Mouse (Mus musculus): ENCODE results near the gene Wfdc21. TPM values are rescaled to one million over a fixed set of nuclear protein-coding genes. Genes with fewer than 3 reads are reported as not detected.

Wfdc21 gene
- polyA plus RNA-seq, 2 experiments = not detected

DNA sequence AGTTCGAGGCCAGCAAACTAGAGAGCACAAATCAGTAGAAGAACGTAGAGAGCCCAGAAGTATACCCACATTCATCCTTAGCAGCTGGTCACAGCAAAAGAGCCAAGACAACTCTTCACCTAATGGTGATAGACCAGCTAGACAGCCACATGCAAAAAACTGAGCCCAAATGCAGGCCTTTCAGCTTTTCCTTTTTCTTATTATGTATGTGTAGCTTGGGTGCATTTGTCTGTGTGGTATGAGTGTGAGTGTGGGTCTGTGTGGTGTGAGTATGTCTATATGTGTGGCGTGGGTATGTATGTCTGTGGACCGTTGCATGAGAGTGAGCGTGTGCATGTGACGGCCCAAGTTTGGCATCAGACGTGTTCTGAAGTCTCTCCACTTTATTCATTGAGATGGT lies 24.3 kb downstream of the Wfdc21 start:
- H3K9me3 ChIP-seq (ENCODE audit: control insufficient read depth, low read length) = no peaks in the 10 kb centered on the region
- DNase-seq (ENCODE audit: low spot score) (no peak), ATAC-seq (ENCODE audit: low FRiP score, low read depth) (no peak)
- H3K4me1 ChIP-seq (ENCODE audit: control insufficient read depth, insufficient read depth, low read length) = no peaks in the 10 kb centered on the region
- H3K36me3 ChIP-seq (ENCODE audit: control insufficient read depth, insufficient read depth, low read length) = peaks cover 93% of the 10 kb centered on the region
- H3K9ac ChIP-seq (ENCODE audit: low read depth, low read length, severe bottlenecking) = no peak overlapping the region
- TF ChIP-seq POLR2A (IDR thresholded peaks at IDR 0.05; ENCODE audit: borderline replicate concordance, extremely low read depth, insufficient read depth, insufficient read length) = no peak
- H3K4me3 ChIP-seq (replicated peaks; ENCODE audit: low read length) = no peak overlapping the region
- H3K27me3 ChIP-seq (ENCODE audit: control insufficient read depth, insufficient read depth, low read length) = no peaks in the 10 kb centered on the region
- H3K4me2 ChIP-seq (replicated peaks; ENCODE audit: low read depth, low read length, severe bottlenecking) = no peak overlapping the region
- H3K27ac ChIP-seq (replicated peaks; ENCODE audit: low read depth, low read length) = no peak overlapping the region
- 92% methylated on average over 7 of the region's 7 CpGs for WGBS

DNA sequence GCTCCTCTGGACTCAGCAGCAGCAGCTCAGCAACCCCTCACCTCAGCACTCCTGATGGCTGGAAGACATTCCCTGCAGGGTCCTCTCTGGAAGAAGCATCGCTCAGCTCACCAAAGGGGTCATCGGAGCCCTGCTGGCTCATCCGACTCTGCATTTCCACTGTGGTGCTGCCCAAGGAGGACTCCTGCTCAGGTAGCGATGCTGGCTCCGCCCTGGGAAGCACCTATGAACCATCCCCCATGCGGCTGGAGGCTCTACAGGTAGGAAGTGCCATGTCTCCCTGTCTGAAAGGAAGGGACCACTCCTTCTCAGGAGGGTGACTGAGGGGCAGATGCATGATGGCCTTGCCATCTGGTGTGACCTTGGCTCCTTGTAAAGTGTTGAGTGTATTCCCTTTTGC lies 25.6 kb downstream of the Wfdc21 start:
- ATAC-seq (ENCODE audit: low FRiP score, low read depth) (no peak), DNase-seq (ENCODE audit: low spot score) (no peak)
- H3K4me1 ChIP-seq (ENCODE audit: control insufficient read depth, insufficient read depth, low read length) = no peaks in the 10 kb centered on the region
- no peak overlapping the region for H3K4me2 ChIP-seq (replicated peaks; ENCODE audit: low read depth, low read length, severe bottlenecking)
- no peaks in the 10 kb centered on the region for H3K9me3 ChIP-seq (ENCODE audit: control insufficient read depth, low read length)
- TF ChIP-seq POLR2A (IDR thresholded peaks at IDR 0.05; ENCODE audit: borderline replicate concordance, extremely low read depth, insufficient read depth, insufficient read length) = no peak
- 94% methylated on average over 6 of the region's 6 CpGs for WGBS
- H3K27ac ChIP-seq (replicated peaks; ENCODE audit: low read depth, low read length) = no peak overlapping the region
- no peaks in the 10 kb centered on the region for H3K27me3 ChIP-seq (ENCODE audit: control insufficient read depth, insufficient read depth, low read length)
- no peak overlapping the region for H3K9ac ChIP-seq (ENCODE audit: low read depth, low read length, severe bottlenecking)
- no peak overlapping the region for H3K4me3 ChIP-seq (replicated peaks; ENCODE audit: low read length)
- peaks cover 94% of the 10 kb centered on the region for H3K36me3 ChIP-seq (ENCODE audit: control insufficient read depth, insufficient read depth, low read length)

DNA sequence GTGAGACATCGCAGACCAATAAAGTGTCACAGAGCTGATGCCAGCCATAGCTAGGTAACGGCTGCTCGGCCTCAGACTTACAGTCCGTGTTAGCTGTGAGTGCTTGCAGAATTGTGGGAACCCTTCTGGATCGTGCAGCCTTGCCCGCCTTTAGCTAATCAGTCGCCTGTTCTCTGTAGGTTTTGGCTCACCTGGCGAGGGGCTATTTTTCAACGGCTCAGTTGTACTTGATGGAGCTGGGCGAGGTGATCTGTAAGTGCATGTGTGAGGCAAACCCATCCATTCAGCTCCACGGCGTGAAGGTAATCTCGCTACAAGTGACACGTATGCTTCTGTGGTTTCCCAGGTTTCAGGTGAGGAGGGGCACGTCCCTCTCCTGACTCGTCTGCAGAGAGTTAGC lies 27.0 kb downstream of the Wfdc21 start:
- H3K4me3 ChIP-seq (replicated peaks; ENCODE audit: low read length) = no peak overlapping the region
- H3K9ac ChIP-seq (ENCODE audit: low read depth, low read length, severe bottlenecking) = no peak overlapping the region
- no peaks in the 10 kb centered on the region for H3K27me3 ChIP-seq (ENCODE audit: control insufficient read depth, insufficient read depth, low read length)
- peaks cover 93% of the 10 kb centered on the region for H3K36me3 ChIP-seq (ENCODE audit: control insufficient read depth, insufficient read depth, low read length)
- 90% methylated on average over 16 of the region's 16 CpGs for WGBS
- TF ChIP-seq POLR2A (IDR thresholded peaks at IDR 0.05; ENCODE audit: borderline replicate concordance, extremely low read depth, insufficient read depth, insufficient read length) = no peak
- no peak for DNase-seq (ENCODE audit: low spot score)
- H3K27ac ChIP-seq (replicated peaks; ENCODE audit: low read depth, low read length) = no peak overlapping the region
- H3K9me3 ChIP-seq (ENCODE audit: control insufficient read depth, low read length) = no peaks in the 10 kb centered on the region
- H3K4me1 ChIP-seq (ENCODE audit: control insufficient read depth, insufficient read depth, low read length) = no peaks in the 10 kb centered on the region
- ATAC-seq (ENCODE audit: low FRiP score, low read depth) = no peak
- H3K4me2 ChIP-seq (replicated peaks; ENCODE audit: low read depth, low read length, severe bottlenecking) = no peak overlapping the region

DNA sequence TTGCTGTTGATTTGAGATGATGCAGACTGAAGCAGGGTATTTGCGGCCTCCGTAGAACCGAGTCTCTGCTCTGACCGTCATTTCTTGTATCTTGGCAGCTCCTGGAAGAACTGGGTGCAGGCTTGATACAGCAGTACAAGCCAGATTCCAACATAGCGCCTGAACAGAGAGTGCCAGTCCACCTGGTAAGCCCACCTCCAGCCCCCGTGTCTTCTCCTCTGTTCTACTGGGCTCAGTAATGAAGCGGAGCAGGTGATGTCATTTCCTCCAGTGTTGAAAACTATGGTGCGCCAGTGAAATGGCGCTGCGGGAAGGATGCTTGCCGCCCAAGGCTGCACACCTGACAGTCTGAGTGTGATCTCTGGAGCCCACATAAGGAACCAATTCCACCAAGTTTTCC lies 27.6 kb downstream of the Wfdc21 start:
- H3K36me3 ChIP-seq (ENCODE audit: control insufficient read depth, insufficient read depth, low read length) = peaks cover 93% of the 10 kb centered on the region

DNA sequence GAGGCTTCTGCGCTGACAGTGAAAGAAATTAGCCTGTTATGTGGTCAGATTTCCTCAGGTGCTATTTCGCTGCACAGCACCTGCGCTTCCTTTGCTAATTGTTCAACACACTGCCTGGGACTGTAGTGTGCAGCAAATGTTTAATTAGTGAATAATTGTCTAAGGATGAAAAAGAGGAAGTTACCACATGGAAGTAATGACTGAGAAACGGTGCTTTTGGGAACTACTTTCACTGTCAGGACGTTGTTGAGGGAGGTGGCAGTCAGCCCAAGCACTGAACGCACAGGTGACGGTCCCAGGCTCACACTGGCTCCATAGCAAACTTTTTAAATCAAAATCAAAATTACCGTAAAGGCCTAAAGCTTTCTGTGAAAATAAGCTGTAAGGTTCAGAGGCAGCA lies 30.1 kb downstream of the Wfdc21 start:
- no peak for TF ChIP-seq POLR2A (IDR thresholded peaks at IDR 0.05; ENCODE audit: borderline replicate concordance, extremely low read depth, insufficient read depth, insufficient read length)
- H3K27ac ChIP-seq (replicated peaks; ENCODE audit: low read depth, low read length) = no peak overlapping the region
- 91% methylated on average over 8 of the region's 8 CpGs for WGBS
- H3K27me3 ChIP-seq (ENCODE audit: control insufficient read depth, insufficient read depth, low read length) = no peaks in the 10 kb centered on the region
- no peak overlapping the region for H3K4me2 ChIP-seq (replicated peaks; ENCODE audit: low read depth, low read length, severe bottlenecking)
- H3K36me3 ChIP-seq (ENCODE audit: control insufficient read depth, insufficient read depth, low read length) = peaks cover 96% of the 10 kb centered on the region
- no peak overlapping the region for H3K4me3 ChIP-seq (replicated peaks; ENCODE audit: low read length)
- H3K4me1 ChIP-seq (ENCODE audit: control insufficient read depth, insufficient read depth, low read length) = no peaks in the 10 kb centered on the region
- ATAC-seq (ENCODE audit: low FRiP score, low read depth) (no peak), DNase-seq (ENCODE audit: low spot score) (no peak)
- H3K9ac ChIP-seq (ENCODE audit: low read depth, low read length, severe bottlenecking) = no peak overlapping the region
- no peaks in the 10 kb centered on the region for H3K9me3 ChIP-seq (ENCODE audit: control insufficient read depth, low read length)

More for the DNA sequence above, 27.6 kb downstream of the Wfdc21 start:
- H3K27ac ChIP-seq (replicated peaks; ENCODE audit: low read depth, low read length) = no peak overlapping the region
- TF ChIP-seq POLR2A (IDR thresholded peaks at IDR 0.05; ENCODE audit: borderline replicate concordance, extremely low read depth, insufficient read depth, insufficient read length) = no peak
- ATAC-seq (ENCODE audit: low FRiP score, low read depth) = no peak
- no peak for DNase-seq (ENCODE audit: low spot score)
- H3K4me1 ChIP-seq (ENCODE audit: control insufficient read depth, insufficient read depth, low read length) = no peaks in the 10 kb centered on the region
- 92% methylated on average over 11 of the region's 11 CpGs for WGBS
- H3K27me3 ChIP-seq (ENCODE audit: control insufficient read depth, insufficient read depth, low read length) = no peaks in the 10 kb centered on the region
- no peaks in the 10 kb centered on the region for H3K9me3 ChIP-seq (ENCODE audit: control insufficient read depth, low read length)
- H3K4me3 ChIP-seq (replicated peaks; ENCODE audit: low read length) = no peak overlapping the region
- H3K9ac ChIP-seq (ENCODE audit: low read depth, low read length, severe bottlenecking) = no peak overlapping the region
- no peak overlapping the region for H3K4me2 ChIP-seq (replicated peaks; ENCODE audit: low read depth, low read length, severe bottlenecking)
